Mouse (Mus musculus) midbrain, embryonic 10.5 days (tissue): ENCODE measurements around the gene 2210010C04Rik. TPM values are rescaled to one million over a fixed set of nuclear protein-coding genes. Genes with fewer than 3 reads are reported as not detected.

ENCODE experiments used
- DNase-seq: peaks from one replicate; pipeline ENCODE4 v3.0.0-alpha.2; 2017; ENCODE audit warnings: low spot score
- H3K27ac ChIP-seq: fragments of 300-500 bp; sonication (generic); replicated peaks from 2 replicates; pipeline ENCODE4 v1.5.1; 2016; ENCODE audit warnings: mild to moderate bottlenecking
- H3K27me3 ChIP-seq: fragments of 300-500 bp; sonication (generic); 2 replicates; pipeline ENCODE4 v1.6.1; 2016; ENCODE audit warnings: low read depth, mild to moderate bottlenecking; ENCODE audit not compliant: poor library complexity, severe bottlenecking
- H3K36me3 ChIP-seq: fragments of 300-500 bp; sonication (generic); 2 replicates; pipeline ENCODE4 v1.6.1; 2016; ENCODE audit warnings: mild to moderate bottlenecking, moderate library complexity
- H3K4me1 ChIP-seq: fragments of 300-500 bp; sonication (generic); 2 replicates; pipeline ENCODE4 v1.6.1; 2016
- H3K4me3 ChIP-seq: fragments of 300-500 bp; sonication (generic); 2 replicates; pipeline ENCODE4 v1.5.1; 2016; ENCODE audit warnings: mild to moderate bottlenecking, moderate library complexity
- H3K9me3 ChIP-seq: fragments of 300-500 bp; sonication (generic); replicated peaks from 2 replicates; pipeline ENCODE4 v1.6.1; 2016; ENCODE audit warnings: mild to moderate bottlenecking
- WGBS: fragments of 180-500 bp; shearing (Covaris S2); methylation state at CpG from one replicate; pipeline ENCODE4 v1.1.7; 2016; 5-methylcytosine and 5-hydroxymethylcytosine counted together
- polyA plus RNA-seq: library from polyadenylated mRNA; unstranded; fragments of >200 nt; fragmentation: Nextera tagmentation; extraction: Ambion mirVana; gene quantifications from 2 replicates; pipeline ENCODE4 v1.2.1, GENCODE M21; 2016

2210010C04Rik gene
- not detected in 2 replicates for polyA plus RNA-seq

DNA sequence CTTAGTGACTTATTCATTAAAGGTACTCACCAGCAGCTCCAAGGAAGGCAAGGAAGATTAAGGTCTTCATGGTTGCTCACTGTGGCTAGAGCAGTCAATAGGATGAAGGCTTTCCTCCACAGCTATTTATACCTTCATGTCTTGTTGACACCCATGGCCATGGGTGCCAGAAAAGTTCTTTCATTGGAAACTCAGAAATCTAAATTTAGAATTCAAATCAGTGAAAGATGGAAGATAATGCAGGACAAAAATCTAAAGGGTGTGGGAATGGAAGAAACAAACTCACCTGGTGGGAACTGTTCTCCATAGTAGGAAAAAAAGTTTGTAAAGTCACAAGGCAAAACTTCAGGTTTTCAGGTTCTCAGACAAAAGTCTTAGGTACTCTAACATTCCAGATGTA, at the start of gene 2210010C04Rik:
Gene 2210010C04Rik, minus strand, starts transcription at position 101 of the 400 bp plus-strand sequence.
- Histone ChIP-seq H3K9me3 (no peaks in the 10 kb centered on the region), H3K27ac (no peak within 1 kb of the TSS), H3K4me3 (no peak within 1 kb of the TSS), H3K27me3 (no peaks in the 10 kb centered on the region), H3K4me1 (no peaks in the 10 kb centered on the region), H3K36me3 (no peaks in the 10 kb centered on the region)
- no peak for DNase-seq

GRCm38 (mm10) chr6:41080121-41080520, 44.8 kb upstream of the 2210010C04Rik start:
- no peak for DNase-seq
- Histone ChIP-seq H3K4me3 (no peak overlapping the region), H3K4me1 (peaks cover 12% of the 10 kb centered on the region), H3K9me3 (no peaks in the 10 kb centered on the region), H3K27ac (no peak overlapping the region), H3K36me3 (no peaks in the 10 kb centered on the region), H3K27me3 (no peaks in the 10 kb centered on the region)

- 60% methylated on average over 3 of the region's 3 CpGs for WGBS
- no peak overlapping the region for H3K27ac ChIP-seq
- H3K36me3 ChIP-seq, result no peaks in the 10 kb centered on the region
- H3K27me3 ChIP-seq, result no peaks in the 10 kb centered on the region
- no peaks in the 10 kb centered on the region for H3K9me3 ChIP-seq
- DNase-seq, result no peak
- H3K4me1 ChIP-seq, result peaks cover 12% of the 10 kb centered on the region
- H3K4me3 ChIP-seq, result no peak overlapping the region
Measured at GRCm38 (mm10) chr6:41078539-41079303, 43.4 kb upstream of the 2210010C04Rik start.

DNA sequence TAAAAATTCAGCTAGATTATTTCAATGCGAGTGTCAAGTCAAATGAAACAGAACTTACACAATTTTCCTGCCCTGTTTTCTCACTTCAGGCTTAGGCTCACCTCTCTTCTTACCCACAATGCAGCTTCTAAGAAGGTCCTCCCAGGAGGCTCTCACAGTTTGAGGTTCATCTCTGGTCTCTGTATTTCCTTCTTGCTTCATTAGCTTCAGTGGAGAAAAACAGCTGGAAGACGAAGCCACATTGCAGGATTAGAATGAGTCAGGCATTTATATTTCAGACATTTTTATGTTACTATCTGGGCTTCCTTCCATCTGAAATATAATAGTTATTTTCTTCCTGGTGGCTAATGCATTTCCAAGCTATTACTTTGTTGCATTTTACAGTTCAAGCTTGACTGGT, 40.4 kb upstream of the 2210010C04Rik start:
- no peak for DNase-seq
- WGBS, result 79% methylated on average over 2 of the region's 2 CpGs
- no peaks in the 10 kb centered on the region for H3K9me3 ChIP-seq
- no peaks in the 10 kb centered on the region for H3K27me3 ChIP-seq
- no peak overlapping the region for H3K4me3 ChIP-seq
- no peak overlapping the region for H3K27ac ChIP-seq
- no peaks in the 10 kb centered on the region for H3K36me3 ChIP-seq
- H3K4me1 ChIP-seq, result peaks cover 12% of the 10 kb centered on the region

DNA sequence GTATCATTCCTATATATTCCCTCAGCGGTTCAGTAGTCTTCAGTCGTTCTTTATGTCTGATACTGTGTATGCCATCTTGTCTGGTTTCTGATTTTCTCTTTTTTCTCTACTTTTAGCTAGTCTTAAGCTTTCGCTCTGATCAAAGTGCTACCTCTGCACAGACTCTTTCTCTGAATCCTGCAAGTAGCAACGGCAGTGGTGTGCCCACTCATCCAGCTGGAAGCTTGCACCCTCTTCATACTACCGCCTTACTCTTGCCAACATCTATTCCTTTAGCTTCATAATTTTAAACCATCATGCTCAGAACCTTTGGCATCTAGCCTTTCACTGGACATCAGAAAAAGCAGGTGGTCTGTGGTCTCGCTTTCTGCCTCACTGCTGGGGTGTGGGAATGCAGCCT, 28.0 kb upstream of the 2210010C04Rik start:
- no peak overlapping the region for H3K27ac ChIP-seq
- H3K9me3 ChIP-seq, result no peaks in the 10 kb centered on the region
- no peaks in the 10 kb centered on the region for H3K27me3 ChIP-seq
- no peaks in the 10 kb centered on the region for H3K36me3 ChIP-seq
- DNase-seq, result no peak
- 88% methylated on average over 6 of the region's 6 CpGs for WGBS
- H3K4me1 ChIP-seq, result no peaks in the 10 kb centered on the region
- no peak overlapping the region for H3K4me3 ChIP-seq

GRCm38 (mm10) chr6:41062746-41063145, 27.4 kb upstream of the 2210010C04Rik start:
- Histone ChIP-seq H3K4me1 (no peaks in the 10 kb centered on the region), H3K27me3 (no peaks in the 10 kb centered on the region), H3K36me3 (no peaks in the 10 kb centered on the region), H3K27ac (no peak overlapping the region), H3K9me3 (no peaks in the 10 kb centered on the region), H3K4me3 (no peak overlapping the region)
- 88% methylated on average over 3 of the region's 3 CpGs for WGBS
- no peak for DNase-seq

DNA sequence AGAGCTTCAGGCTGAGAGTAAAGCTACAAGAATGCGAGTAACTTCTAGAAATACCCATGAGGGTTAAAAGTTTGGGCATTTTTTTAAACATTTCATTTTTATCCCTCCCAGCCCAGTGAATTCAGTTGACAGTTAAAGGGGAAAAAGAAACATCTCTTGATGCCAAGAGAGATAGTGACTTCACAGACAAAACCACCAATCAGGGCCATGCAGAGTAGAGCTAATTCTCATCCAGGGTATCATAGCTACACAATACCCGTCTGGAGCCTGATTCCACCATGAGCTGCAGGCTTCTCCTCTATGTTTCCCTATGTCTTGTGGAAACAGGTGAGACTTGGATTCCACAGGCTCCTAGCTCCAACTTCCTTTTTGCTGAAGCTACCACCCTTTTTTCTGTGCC, 26.8 kb upstream of the 2210010C04Rik start:
- Histone ChIP-seq H3K36me3 (no peaks in the 10 kb centered on the region), H3K27me3 (no peaks in the 10 kb centered on the region), H3K9me3 (no peaks in the 10 kb centered on the region), H3K4me3 (no peak overlapping the region), H3K4me1 (no peaks in the 10 kb centered on the region), H3K27ac (no peak overlapping the region)
- DNase-seq, result no peak
- 89% methylated on average over 2 of the region's 2 CpGs for WGBS

DNA sequence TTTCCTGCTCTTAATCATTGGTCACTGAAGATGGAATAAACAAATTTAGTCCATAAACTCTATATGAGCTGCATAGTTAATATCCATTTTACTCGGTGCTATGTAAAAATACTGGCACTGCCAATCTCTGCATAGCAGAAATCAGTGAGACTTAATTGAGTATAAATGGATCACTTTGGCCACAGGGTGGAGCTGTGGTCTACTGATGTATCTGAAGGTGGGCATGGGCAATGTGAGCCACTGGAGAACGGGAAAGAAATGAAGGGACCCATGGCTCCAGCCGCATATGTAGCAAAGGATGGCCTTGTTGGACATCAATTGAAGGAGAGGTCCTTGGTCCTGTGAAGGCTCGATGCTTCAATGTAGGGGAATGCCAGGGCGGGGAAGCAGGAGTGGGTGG, 25.8 kb upstream of the 2210010C04Rik start:
- Histone ChIP-seq H3K4me3 (no peak overlapping the region), H3K9me3 (no peaks in the 10 kb centered on the region), H3K36me3 (no peaks in the 10 kb centered on the region), H3K27ac (no peak overlapping the region), H3K4me1 (no peaks in the 10 kb centered on the region), H3K27me3 (no peaks in the 10 kb centered on the region)
- DNase-seq, result no peak
- 70% methylated on average over 5 of the region's 5 CpGs for WGBS

- no peaks in the 10 kb centered on the region for H3K36me3 ChIP-seq
- 79% methylated on average over 5 of the region's 5 CpGs for WGBS
- H3K27ac ChIP-seq, result no peak overlapping the region
- H3K27me3 ChIP-seq, result no peaks in the 10 kb centered on the region
- H3K9me3 ChIP-seq, result no peaks in the 10 kb centered on the region
- H3K4me3 ChIP-seq, result no peak overlapping the region
- no peak for DNase-seq
- H3K4me1 ChIP-seq, result no peaks in the 10 kb centered on the region
Measured at GRCm38 (mm10) chr6:41057653-41058052, 22.3 kb upstream of the 2210010C04Rik start.

DNA sequence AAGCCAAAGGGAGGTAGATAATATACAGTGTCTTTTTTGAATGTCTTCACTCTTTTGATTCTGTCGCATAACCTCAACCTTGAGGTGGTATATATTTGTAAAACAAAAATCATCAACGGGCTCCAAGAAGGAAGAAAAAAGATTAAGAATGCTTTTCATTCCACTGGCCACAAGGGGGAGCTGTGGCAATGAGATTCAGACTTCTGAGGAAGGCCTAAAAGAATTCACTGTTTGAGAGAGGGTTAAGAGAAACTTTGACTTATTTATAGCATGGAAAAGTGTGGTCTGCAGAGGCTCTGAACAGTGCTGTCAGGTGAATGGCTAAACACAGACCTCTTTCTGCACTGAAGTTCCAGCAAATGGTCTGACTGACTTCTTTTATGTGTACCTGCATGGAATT, 20.3 kb upstream of the 2210010C04Rik start:
- Histone ChIP-seq H3K9me3 (no peaks in the 10 kb centered on the region), H3K27me3 (no peaks in the 10 kb centered on the region), H3K4me3 (no peak overlapping the region), H3K36me3 (no peaks in the 10 kb centered on the region), H3K27ac (no peak overlapping the region), H3K4me1 (no peaks in the 10 kb centered on the region)
- peak; percentile 20 for DNase-seq
- 40% methylated on average over 2 of the region's 2 CpGs for WGBS

GRCm38 (mm10) chr6:41054379-41054778, 19.1 kb upstream of the 2210010C04Rik start:
- 83% methylated on average over 2 of the region's 2 CpGs for WGBS

DNA sequence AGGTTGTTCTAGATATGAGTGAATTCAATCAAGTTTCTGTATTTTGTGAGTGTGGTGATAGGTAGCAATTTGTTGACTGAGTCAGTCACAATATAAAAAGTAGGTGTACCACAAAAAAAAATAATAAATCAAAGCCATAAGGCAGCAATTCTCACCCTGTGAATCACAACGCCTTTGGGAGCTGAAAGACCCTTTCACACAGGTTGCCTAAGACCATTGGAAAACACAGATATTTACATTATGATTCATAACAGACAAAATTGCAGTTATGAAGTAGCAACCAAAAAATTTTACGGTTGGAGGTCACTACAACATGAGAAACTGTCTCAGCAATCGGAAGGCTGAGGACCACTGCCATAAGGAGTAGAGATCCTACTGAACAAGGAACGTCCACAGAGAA, 16.5 kb upstream of the 2210010C04Rik start:
- 88% methylated on average over 4 of the region's 4 CpGs for WGBS
- Histone ChIP-seq H3K9me3 (no peaks in the 10 kb centered on the region), H3K27me3 (no peaks in the 10 kb centered on the region), H3K27ac (no peak overlapping the region), H3K4me3 (no peak overlapping the region), H3K4me1 (no peaks in the 10 kb centered on the region), H3K36me3 (no peaks in the 10 kb centered on the region)
- no peak for DNase-seq

More at GRCm38 (mm10) chr6:41054379-41054778, 19.1 kb upstream of the 2210010C04Rik start:
- DNase-seq, result no peak
- no peak overlapping the region for H3K27ac ChIP-seq
- no peaks in the 10 kb centered on the region for H3K4me1 ChIP-seq
- no peaks in the 10 kb centered on the region for H3K27me3 ChIP-seq
- H3K4me3 ChIP-seq, result no peak overlapping the region
- no peaks in the 10 kb centered on the region for H3K36me3 ChIP-seq
- no peaks in the 10 kb centered on the region for H3K9me3 ChIP-seq

DNA sequence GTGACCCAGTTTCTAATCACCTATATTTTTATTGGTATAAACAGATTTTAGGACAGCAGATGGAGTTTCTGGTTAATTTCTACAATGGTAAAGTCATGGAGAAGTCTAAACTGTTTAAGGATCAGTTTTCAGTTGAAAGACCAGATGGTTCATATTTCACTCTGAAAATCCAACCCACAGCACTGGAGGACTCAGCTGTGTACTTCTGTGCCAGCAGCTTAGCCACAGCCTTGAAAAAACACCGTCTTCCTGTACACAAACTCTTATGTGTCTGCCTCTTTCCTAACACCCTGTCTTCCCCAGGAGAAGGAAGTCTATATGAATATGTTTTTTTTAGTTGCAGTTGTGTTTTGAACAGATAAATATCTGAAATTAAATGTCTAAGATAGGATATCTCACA, 13.3 kb upstream of the 2210010C04Rik start:
- 80% methylated on average over 1 of the region's 1 CpGs for WGBS
- no peak overlapping the region for H3K4me3 ChIP-seq
- no peaks in the 10 kb centered on the region for H3K4me1 ChIP-seq

More for the DNA sequence above, 13.3 kb upstream of the 2210010C04Rik start:
- DNase-seq, result no peak
- no peak overlapping the region for H3K27ac ChIP-seq
- H3K27me3 ChIP-seq, result no peaks in the 10 kb centered on the region
- no peaks in the 10 kb centered on the region for H3K9me3 ChIP-seq
- H3K36me3 ChIP-seq, result no peaks in the 10 kb centered on the region
